Mouse (Mus musculus): ENCODE measurements around the gene Vps11.

- TF ChIP-seq CTCF (IDR thresholded peaks at IDR 0.05; ENCODE audit: low read depth): no peak
- no peak for TF ChIP-seq EP300 (IDR thresholded peaks at IDR 0.05; ENCODE audit: low read depth)
Observed at GRCm38 (mm10) chr9:44336964-44337363, 24.5 kb downstream of the Vps11 start.

Measured in heart, postnatal 0 days (tissue).